11 mouse cellular contexts compared by ENCODE assay signal in genomic region chr3:87745036-87745659, GRCm38 (mm10). TPM values are rescaled to one million over a fixed set of nuclear protein-coding genes. Genes with fewer than 3 reads are reported as not detected.
DNase-seq lines count a peak whose midpoint lies in the region; ATAC-seq lines count a peak whose summit lies in the region.
"Had no signal": no experiment of that assay in that cellular context is flagged by ENCODE, and none has a peak within 500 bp of the region (broad histone marks: within the 10 kb centered on the region; RNA-seq: fewer than 3 reads in every experiment).

No protein-coding gene starts in this region.

- no peaks in the 10 kb centered on the region for H3K36me3 ChIP-seq in heart, embryonic 15.5 days
- peaks cover 5% of the 10 kb centered on the region for H3K36me3 ChIP-seq in hindbrain, embryonic 12.5 days

- peak overlapping the region; percentile 6 for H3K4me3 ChIP-seq in heart, embryonic 15.5 days
- H3K4me3 ChIP-seq in hindbrain, embryonic 12.5 days, result peak overlapping the region; percentile 11; the same call in 1 of the 2 replicates

- no peak for ATAC-seq in heart, embryonic 15.5 days (replicated peaks; ENCODE audit: insufficient number of reproducible peaks, insufficient read depth, low FRiP score, low read depth)
- ATAC-seq in hindbrain, embryonic 12.5 days (ENCODE audit: low FRiP score), result no peak
- no peak for ATAC-seq in activated CD4-positive, CD25-positive, alpha-beta regulatory T cell, adult 4 months

- H3K4me2 ChIP-seq in heart, embryonic 15.5 days, result peak overlapping the region; percentile 50
- H3K4me2 ChIP-seq in hindbrain, embryonic 12.5 days (replicated peaks), result peak overlapping the region; percentile 42

- intact Hi-C loops in heart, postnatal 25 days (cut with DNase I), result no loop called here

- H3K27me3 ChIP-seq in heart, embryonic 15.5 days, result peaks cover 6% of the 10 kb centered on the region; the same call in 1 of the 2 replicates
- no peaks in the 10 kb centered on the region for H3K27me3 ChIP-seq in hindbrain, embryonic 12.5 days

- WGBS in heart, embryonic 15.5 days, result 32% methylated on average over 18 of the region's 18 CpGs
- WGBS in hindbrain, embryonic 12.5 days, result 31% methylated on average over 18 of the region's 18 CpGs

- no peaks in the 10 kb centered on the region for H3K9me3 ChIP-seq in heart, embryonic 15.5 days (replicated peaks)
- H3K9me3 ChIP-seq in hindbrain, embryonic 12.5 days (replicated peaks), result no peaks in the 10 kb centered on the region

- no peak overlapping the region for H3K9ac ChIP-seq in heart, embryonic 15.5 days
- 0 out of 2 replicates have a peak overlapping the region, but pooled peaks have one; percentile 0 for H3K9ac ChIP-seq in hindbrain, embryonic 12.5 days
- H3K9ac ChIP-seq: liver, embryonic 14.5 days had no signal

- H3K4me1 ChIP-seq in heart, embryonic 15.5 days (replicated peaks), result peaks cover 19% of the 10 kb centered on the region
- peaks cover 10% of the 10 kb centered on the region for H3K4me1 ChIP-seq in hindbrain, embryonic 12.5 days

- DNase-seq in heart, postnatal 25 days (ENCODE audit: low spot score), result no peak
- peak; percentile 29 for DNase-seq in embryo, embryonic 9.5 days (ENCODE audit: extremely low spot score)
- DNase-seq in mesoderm, embryonic 11.5 days (ENCODE audit: low read depth, low spot score), result peak; percentile 36
- no peak for DNase-seq in layer of hippocampus, adult 8-10 months (ENCODE audit: low spot score in 2 of 2)
- no peak for DNase-seq in MN1 (ENCODE audit: low spot score)
- DNase-seq: cerebellum, postnatal 25 days; right cerebral cortex, postnatal 4 days had no signal

- no peak overlapping the region for H3K27ac ChIP-seq in heart, embryonic 15.5 days
- no peak overlapping the region for H3K27ac ChIP-seq in hindbrain, embryonic 12.5 days
- H3K27ac ChIP-seq: liver, embryonic 14.5 days had no signal

RNA-seq across cellular contexts. Expression of gene Lrrc71, which starts 3.3 kb away (rescaled TPM):
- 0.29 and 0.70 TPM in 2 replicates for polyA plus RNA-seq in heart, embryonic 15.5 days (2015; fragmentation: Nextera tagmentation; extraction: Ambion mirVana)
- under 1 TPM; 0.16 to 0.17 TPM for total RNA-seq in heart, postnatal 25 days (2021)
- polyA plus RNA-seq in hindbrain, embryonic 12.5 days (2016; fragmentation: Nextera tagmentation; extraction: Ambion mirVana), result 0.90 and 1.2 TPM in 2 replicates
- total RNA-seq in layer of hippocampus, adult 8-10 months (2022), result 1 to 10 TPM in 1 of 4 experiments, under 1 TPM in 3; 0.43 to 1.6 (median 0.62) TPM
- polyA plus RNA-seq in activated CD4-positive, CD25-positive, alpha-beta regulatory T cell, adult 4 months (2017; shearing (Covaris generic)), result under 1 TPM; 0.41 to 0.50 TPM

RNA-seq across cellular contexts. Expression of gene Ntrk1, which starts 49.8 kb away (rescaled TPM):
- polyA plus RNA-seq in heart, embryonic 15.5 days (2015; fragmentation: Nextera tagmentation; extraction: Ambion mirVana), result 0.40 and 4.9 TPM in 2 replicates
- total RNA-seq in heart, postnatal 25 days (2021), result under 1 TPM; 0.17 to 0.18 TPM
- 19.3 and 24.0 TPM in 2 replicates for polyA plus RNA-seq in hindbrain, embryonic 12.5 days (2016; fragmentation: Nextera tagmentation; extraction: Ambion mirVana)
- total RNA-seq in layer of hippocampus, adult 8-10 months (2022), result under 1 TPM; 0.13 to 0.20 (median 0.17) TPM
- polyA plus RNA-seq in activated CD4-positive, CD25-positive, alpha-beta regulatory T cell, adult 4 months (2017; shearing (Covaris generic)), result not detected

RNA-seq across cellular contexts. Expression of gene Insrr, which starts 51.6 kb away (rescaled TPM):
- 0.08 and 0.11 TPM in 2 replicates for polyA plus RNA-seq in heart, embryonic 15.5 days (2015; fragmentation: Nextera tagmentation; extraction: Ambion mirVana)
- under 1 TPM in 1 of 2 experiments, not detected in 1; 0.08 TPM for total RNA-seq in heart, postnatal 25 days (2021)
- polyA plus RNA-seq in hindbrain, embryonic 12.5 days (2016; fragmentation: Nextera tagmentation; extraction: Ambion mirVana), result 1.2 and 1.7 TPM in 2 replicates
- under 1 TPM; 0.49 to 1.00 (median 0.68) TPM for total RNA-seq in layer of hippocampus, adult 8-10 months (2022)
- under 1 TPM; 0.28 to 0.61 TPM for polyA plus RNA-seq in activated CD4-positive, CD25-positive, alpha-beta regulatory T cell, adult 4 months (2017; shearing (Covaris generic))

Comparison
In these comparisons a context has a peak if more than half of its experiments do, and no peak if none do; other contexts are left out.
1. DNase-seq: peak in embryo, embryonic 9.5 days (single experiment) and mesoderm, embryonic 11.5 days (single experiment); none in heart, postnatal 25 days (single experiment), layer of hippocampus, adult 8-10 months (0 of 2) and MN1 (single experiment).